Mouse (Mus musculus) spleen, postnatal 10 days (tissue): ENCODE data around the gene Olfr1314.

ENCODE experiments used
- DNase-seq, 2 experiments: peaks; one replicate each; pipeline ENCODE4 v3.0.0; 2021 to 2022; ENCODE audit warnings: low spot score in 2 of 2

The Olfr1314 gene

DNA sequence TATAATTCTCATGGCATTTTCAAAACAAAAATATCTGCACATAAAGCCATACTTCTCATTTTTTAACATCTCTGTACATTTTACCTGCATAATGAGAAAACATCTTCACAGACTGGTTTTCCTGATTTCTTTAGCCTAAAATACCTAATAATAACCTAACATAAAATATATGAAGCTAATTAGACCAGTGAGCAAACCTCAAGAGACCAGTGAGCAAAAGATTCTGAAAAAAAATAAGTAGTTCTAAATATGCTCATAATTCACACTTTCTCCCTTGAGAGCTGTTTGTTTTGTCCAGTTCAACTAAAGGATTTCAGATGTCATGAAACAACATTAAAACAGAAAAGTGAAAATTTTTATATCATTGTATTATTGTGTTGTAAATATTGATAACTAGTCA is at the start of gene Olfr1314:
Gene Olfr1314, minus strand, starts transcription at position 101 of the 400 bp plus-strand sequence.
- no peak for DNase-seq

- DNase-seq: no peak
Observed at GRCm38 (mm10) chr2:112140029-112140428, 43.4 kb upstream of the Olfr1314 start, which contains the start of gene Olfr1317. TSS of gene Olfr1317 (plus strand) at chr2:112140329.

DNA sequence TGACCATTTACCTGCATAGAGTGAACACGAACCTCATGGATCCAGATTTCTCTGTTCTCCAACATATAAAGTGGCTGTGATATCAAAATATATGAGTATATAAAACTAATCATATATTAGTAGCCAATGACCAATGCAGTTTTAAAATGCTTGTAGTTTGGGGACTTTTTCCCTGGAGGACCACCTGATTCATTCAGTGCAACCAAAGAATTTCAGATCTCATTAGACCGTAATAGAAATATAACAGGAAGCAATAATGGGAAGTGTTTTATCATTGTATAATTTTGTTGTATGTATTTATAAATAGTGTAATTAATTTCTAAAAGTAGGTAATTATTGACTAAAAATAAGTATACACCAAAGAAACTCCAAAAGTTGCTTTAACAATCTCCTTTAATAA is 38.3 kb upstream of the Olfr1314 start, which contains the start of gene Olfr1316:
Gene Olfr1316, minus strand, starts transcription at position 101 of the 400 bp plus-strand sequence.
- no peak for DNase-seq

DNA sequence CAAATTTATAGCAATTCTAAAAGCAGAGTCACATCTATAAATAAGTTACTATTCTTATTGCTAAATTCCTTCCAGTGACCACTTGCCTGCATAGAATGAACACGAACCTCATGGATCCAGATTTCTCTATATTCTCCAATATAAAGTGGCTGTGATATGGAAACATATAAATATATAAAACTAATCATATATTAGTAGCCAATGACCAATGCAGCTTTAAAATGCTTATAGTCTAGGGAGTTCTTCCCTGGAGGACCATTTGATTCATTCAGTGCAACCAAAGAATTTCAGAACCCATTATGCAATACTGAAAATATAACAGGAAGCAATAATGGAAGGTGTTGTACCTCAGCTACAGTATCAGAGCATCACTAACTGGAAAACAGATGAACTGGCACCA is 18.8 kb upstream of the Olfr1314 start, which contains the start of gene Olfr1315-ps1:
Gene Olfr1315-ps1, minus strand, starts transcription at position 101 of the 400 bp plus-strand sequence.
- no peak for DNase-seq

DNA sequence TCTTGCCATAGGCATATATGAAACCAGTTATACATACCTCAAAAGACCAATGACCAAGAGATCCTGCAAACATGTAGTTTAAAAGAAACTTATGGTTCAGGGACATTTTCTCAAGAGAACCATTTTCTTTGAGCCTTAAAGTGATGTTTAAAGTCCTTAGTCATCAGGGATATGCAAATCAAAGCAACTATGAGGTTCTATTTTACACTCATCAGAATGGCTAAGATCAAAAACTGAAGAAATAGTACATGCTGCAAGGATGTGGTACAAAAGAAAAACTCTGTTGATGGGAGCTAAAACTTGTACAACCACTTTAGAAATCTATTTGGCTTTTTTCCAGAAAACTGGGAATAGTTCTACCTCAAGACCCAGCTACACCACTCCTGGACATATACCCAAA is 18.8 kb downstream of the Olfr1314 start, which contains the start of gene Olfr1313:
Gene Olfr1313, minus strand, starts transcription at position 101 of the 400 bp plus-strand sequence.
- no peak for DNase-seq

- DNase-seq: no peak
Observed at GRCm38 (mm10) chr2:112050138-112050537, 46.4 kb downstream of the Olfr1314 start, which contains the start of gene Olfr1312. TSS of gene Olfr1312 (minus strand) at chr2:112050238.
